Mouse (Mus musculus): Measurements from ENCODE around the gene Slc25a39.

DNA sequence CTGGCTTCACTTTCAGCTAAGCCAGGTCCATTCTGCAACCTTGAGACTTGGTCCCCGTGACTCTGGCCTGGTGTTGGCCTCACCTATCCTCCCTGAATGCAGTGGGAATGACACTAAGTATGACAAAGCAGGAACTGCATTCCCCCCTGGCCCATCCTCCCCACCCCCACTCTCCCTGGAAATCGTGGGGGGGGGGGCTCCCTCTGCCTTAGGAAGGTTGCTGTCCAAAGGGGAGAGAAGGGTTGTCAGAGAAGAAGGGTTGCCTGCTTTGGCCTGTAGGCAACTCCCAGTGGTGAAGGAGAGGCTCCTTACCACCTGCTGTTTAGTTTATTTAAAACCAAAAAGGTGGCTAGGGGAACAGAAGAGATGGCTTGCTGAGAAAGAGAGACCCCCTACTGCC is 34.1 kb downstream of the Slc25a39 start:
- TF ChIP-seq CTCF (IDR thresholded peaks at IDR 0.05; ENCODE audit: low read depth, low read length) (no peak), POLR2A (IDR thresholded peaks at IDR 0.05; ENCODE audit: extremely low read depth, insufficient read depth, low read length) (no peak)
